Mouse (Mus musculus) splenic B cell, adult 2 months (primary cell): ENCODE measurements around the gene Syce2.
A peak's percentile ranks its signal among the peaks of the same experiment; 100 is the strongest.
"Not testable (repeated sequence)": the region's sequence is repeated elsewhere in the genome, so short reads cannot be mapped to it uniquely, and the experiment has no call there.

Source experiments
- DNase-seq: peaks from one replicate; pipeline ENCODE4 v3.0.0-alpha.2; 2011; ENCODE audit warnings: low read depth, low spot score
- H3K27me3 ChIP-seq: 2 replicates; pipeline ENCODE4 v1.6.1; 2012; ENCODE audit warnings: mild to moderate bottlenecking, low read length, moderate library complexity, mixed read lengths; ENCODE audit not compliant: control insufficient read depth, poor library complexity, insufficient read depth, severe bottlenecking
- H3K36me3 ChIP-seq: 2 replicates; pipeline ENCODE4 v1.6.1; 2012; ENCODE audit warnings: mild to moderate bottlenecking, low read length, moderate library complexity, mixed read lengths; ENCODE audit not compliant: control insufficient read depth, poor library complexity, insufficient read depth, severe bottlenecking

Syce2 gene

GRCm38 (mm10) chr8:84871376-84872308 lies at the start of gene Syce2:
Gene Syce2, plus strand, starts transcription at chr8:84872111.
- Histone ChIP-seq H3K27me3 (no peaks in the 10 kb centered on the region), H3K36me3 (peaks cover 8% of the 10 kb centered on the region; the same call in 1 of the 2 replicates)
- DNase-seq: peak; percentile 94

- no peak for DNase-seq
Measured at GRCm38 (mm10) chr8:84822723-84823122, 49.2 kb upstream of the Syce2 start, which contains the start of gene Dand5. Gene Dand5, minus strand, starts transcription at chr8:84822823.

GRCm38 (mm10) chr8:84823653-84824052 lies 48.3 kb upstream of the Syce2 start:
- no peaks in the 10 kb centered on the region; the same call in 1 of the 2 replicates for H3K27me3 ChIP-seq
- H3K36me3 ChIP-seq: no peaks in the 10 kb centered on the region
- DNase-seq: peak; percentile 83

More at GRCm38 (mm10) chr8:84822723-84823122, 49.2 kb upstream of the Syce2 start, which contains the start of gene Dand5:
- Histone ChIP-seq H3K27me3 (no peaks in the 10 kb centered on the region; the same call in 1 of the 2 replicates), H3K36me3 (no peaks in the 10 kb centered on the region)

GRCm38 (mm10) chr8:84825636-84826035 lies 46.3 kb upstream of the Syce2 start:
- peak; percentile 31 for DNase-seq
- Histone ChIP-seq H3K27me3 (no peaks in the 10 kb centered on the region; the same call in 1 of the 2 replicates), H3K36me3 (no peaks in the 10 kb centered on the region)

- H3K27me3 ChIP-seq, H3K36me3 ChIP-seq, DNase-seq: not testable (repeated sequence)
Measured at GRCm38 (mm10) chr8:84826518-84826917, 45.4 kb upstream of the Syce2 start.

GRCm38 (mm10) chr8:84831490-84831889 lies 40.4 kb upstream of the Syce2 start, which contains the start of gene Gadd45gip1:
Gene Gadd45gip1, plus strand, starts transcription at chr8:84831522.
- peaks cover 8% of the 10 kb centered on the region for H3K36me3 ChIP-seq
- no peaks in the 10 kb centered on the region; the same call in 1 of the 2 replicates for H3K27me3 ChIP-seq
- DNase-seq: peak; percentile 81

- Histone ChIP-seq H3K27me3 (no peaks in the 10 kb centered on the region; the same call in 1 of the 2 replicates), H3K36me3 (peaks cover 8% of the 10 kb centered on the region)
- DNase-seq: peak; percentile 86
Measured at GRCm38 (mm10) chr8:84832034-84832717, 39.7 kb upstream of the Syce2 start.

- Histone ChIP-seq H3K36me3 (peaks cover 13% of the 10 kb centered on the region), H3K27me3 (no peaks in the 10 kb centered on the region)
- no peak for DNase-seq
Measured at GRCm38 (mm10) chr8:84832759-84833742, 38.9 kb upstream of the Syce2 start.

GRCm38 (mm10) chr8:84834002-84834865 lies 37.7 kb upstream of the Syce2 start:
- no peak for DNase-seq
- H3K27me3 ChIP-seq: no peaks in the 10 kb centered on the region

GRCm38 (mm10) chr8:84834866-84835855 lies 36.8 kb upstream of the Syce2 start:
- no peaks in the 10 kb centered on the region for H3K27me3 ChIP-seq
- DNase-seq: no peak

More at GRCm38 (mm10) chr8:84834002-84834865, 37.7 kb upstream of the Syce2 start:
- H3K36me3 ChIP-seq: peaks cover 13% of the 10 kb centered on the region

GRCm38 (mm10) chr8:84837149-84837911 lies 34.6 kb upstream of the Syce2 start:
- H3K36me3 ChIP-seq: peaks cover 18% of the 10 kb centered on the region
- H3K27me3 ChIP-seq: no peaks in the 10 kb centered on the region
- DNase-seq: no peak

More at GRCm38 (mm10) chr8:84834866-84835855, 36.8 kb upstream of the Syce2 start:
- H3K36me3 ChIP-seq: peaks cover 13% of the 10 kb centered on the region
